Mouse (Mus musculus) stomach, embryonic 14.5 days (tissue): ENCODE data around the gene Stk32c. TPM values are rescaled to one million over a fixed set of nuclear protein-coding genes. Genes with fewer than 3 reads are reported as not detected.
A peak's percentile ranks its signal among the peaks of the same experiment; 100 is the strongest.

Experiments used
- ATAC-seq: fragments of 200-750 bp; cut with Nextera tagmentation; 2 replicates; pipeline ENCODE4 v1.8.0; 2017; ENCODE audit warnings: low read depth, moderate TSS enrichment; ENCODE audit not compliant: insufficient number of reproducible peaks, insufficient read depth, low FRiP score
- H3K27ac ChIP-seq: fragments of 300-500 bp; sonication (generic); 2 replicates; pipeline ENCODE4 v1.5.1; 2014; ENCODE audit warnings: mild to moderate bottlenecking, low read length, moderate library complexity, mixed read lengths
- H3K27me3 ChIP-seq: fragments of 300-500 bp; sonication (generic); 2 replicates; pipeline ENCODE4 v1.6.1; 2014; ENCODE audit warnings: low read length, control low read depth, mixed read lengths; ENCODE audit not compliant: control insufficient read depth, insufficient read depth
- H3K36me3 ChIP-seq: fragments of 300-500 bp; sonication (generic); 2 replicates; pipeline ENCODE4 v1.6.1; 2014; ENCODE audit warnings: mild to moderate bottlenecking, control low read depth, low read length, moderate library complexity, mixed read lengths; ENCODE audit not compliant: control insufficient read depth, insufficient read depth
- H3K4me1 ChIP-seq: fragments of 300-500 bp; sonication (generic); 2 replicates; pipeline ENCODE4 v1.6.1; 2014; ENCODE audit warnings: low read length, control low read depth, mixed read lengths; ENCODE audit not compliant: control insufficient read depth, insufficient read depth
- H3K4me2 ChIP-seq: fragments of 300-500 bp; sonication (generic); replicated peaks from 2 replicates; pipeline ENCODE4 v1.6.1; 2014; ENCODE audit warnings: low read depth, low read length, control low read depth
- H3K4me3 ChIP-seq: fragments of 300-500 bp; sonication (generic); 2 replicates; pipeline ENCODE4 v1.5.1; 2014; ENCODE audit warnings: low read depth, low read length, control low read depth
- H3K9ac ChIP-seq: fragments of 300-500 bp; sonication (generic); replicated peaks from 2 replicates; pipeline ENCODE4 v1.6.1; 2014; ENCODE audit warnings: low read depth, mild to moderate bottlenecking, control low read depth, low read length, moderate library complexity, mixed read lengths
- H3K9me3 ChIP-seq: fragments of 300-500 bp; sonication (generic); 2 replicates; pipeline ENCODE4 v1.6.1; 2016; ENCODE audit warnings: low read depth, low read length, control low read depth; ENCODE audit not compliant: control insufficient read depth
- WGBS: fragments of 180-500 bp; shearing (Covaris S2); extraction: QIAGEN DNeasy Blood & Tissue Kit; methylation state at CpG from one replicate; pipeline ENCODE4 v1.1.7; 2014; 5-methylcytosine and 5-hydroxymethylcytosine counted together
- polyA plus RNA-seq: library from polyadenylated mRNA; unstranded; fragments of >200 nt; fragmentation: Nextera tagmentation; extraction: Ambion mirVana; gene quantifications from 2 replicates; pipeline ENCODE4 v1.2.1, GENCODE M21; 2014

Stk32c gene
- polyA plus RNA-seq, 1 experiment from 2014 or later, result 0.14 TPM

DNA sequence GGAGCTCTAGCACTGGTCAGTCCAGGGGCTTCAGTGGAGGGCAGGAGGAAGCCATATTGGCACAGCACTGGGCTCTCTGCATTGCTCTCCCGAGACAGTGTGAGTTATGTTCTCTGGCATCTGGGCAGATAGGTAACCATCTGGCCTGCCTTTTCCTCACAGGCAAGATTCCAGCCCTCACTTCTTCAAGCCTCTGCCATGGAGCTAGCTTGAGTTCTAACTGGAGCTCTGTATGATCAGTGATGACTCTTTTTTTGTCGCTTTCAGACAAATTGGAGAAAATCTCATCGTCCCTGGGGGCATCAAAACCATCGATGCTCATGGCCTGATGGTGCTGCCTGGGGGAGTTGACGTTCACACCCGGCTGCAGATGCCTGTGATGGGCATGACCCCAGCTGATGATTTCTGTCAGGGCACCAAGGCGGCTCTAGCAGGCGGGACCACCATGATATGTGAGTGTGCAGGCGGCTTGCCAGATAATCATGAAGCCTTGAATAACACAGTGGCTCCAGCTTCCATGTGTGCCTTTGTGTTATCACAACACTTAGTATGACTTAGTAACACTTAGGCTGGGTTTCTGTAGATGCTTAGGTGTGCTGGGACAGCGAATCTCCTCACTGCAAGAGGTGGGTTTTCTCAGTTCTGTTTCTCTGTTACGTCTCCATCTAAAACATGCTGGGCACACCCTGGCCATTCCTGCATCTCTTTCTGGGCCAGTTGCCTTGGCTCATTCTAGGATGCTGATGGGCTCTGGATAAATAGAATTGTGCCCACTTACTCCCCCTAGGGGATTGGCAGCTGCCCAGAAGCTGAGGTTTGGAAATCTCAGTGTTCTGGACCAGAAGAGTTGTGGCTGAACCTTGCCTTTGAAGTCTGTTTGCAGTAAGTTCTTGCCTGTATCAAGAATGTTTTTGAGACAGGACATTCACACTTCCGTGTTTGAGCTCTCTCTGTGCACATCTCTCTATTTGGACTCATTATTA is 122.9 kb downstream of the Stk32c start:
- no peak overlapping the region for H3K27ac ChIP-seq
- WGBS, result 87% methylated on average over 12 of the region's 12 CpGs

DNA sequence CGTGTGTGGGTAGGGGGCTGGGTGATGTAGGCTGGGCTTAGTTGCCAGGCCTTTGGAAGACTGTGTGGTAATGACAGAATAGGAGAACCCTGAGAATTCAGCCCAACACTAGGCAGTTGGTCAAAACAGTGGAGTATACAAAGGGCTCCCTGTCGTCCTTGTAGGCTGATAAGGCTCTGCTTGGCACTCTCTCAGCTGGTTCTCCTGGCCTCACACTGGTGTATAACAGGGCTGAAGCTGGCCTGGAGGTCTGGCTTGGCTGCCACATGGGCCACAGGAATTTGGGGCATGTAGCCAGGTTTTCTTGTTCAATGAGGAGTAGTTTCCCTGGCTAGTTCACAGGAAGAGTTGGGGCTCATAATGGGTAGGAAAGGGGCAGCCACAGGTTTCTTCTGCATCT is 125.3 kb downstream of the Stk32c start:
- Histone ChIP-seq H3K36me3 (peaks cover 6% of the 10 kb centered on the region; the same call in 1 of the 2 replicates), H3K4me2 (no peak overlapping the region), H3K4me3 (no peak overlapping the region), H3K9ac (no peak overlapping the region), H3K9me3 (no peaks in the 10 kb centered on the region), H3K27ac (no peak overlapping the region), H3K4me1 (no peaks in the 10 kb centered on the region), H3K27me3 (no peaks in the 10 kb centered on the region)
- WGBS, result 46% methylated on average over 2 of the region's 2 CpGs
- ATAC-seq, result no peak

More for the DNA sequence above, 122.9 kb downstream of the Stk32c start:
- Histone ChIP-seq H3K27me3 (no peaks in the 10 kb centered on the region), H3K4me1 (no peaks in the 10 kb centered on the region), H3K36me3 (peaks cover 6% of the 10 kb centered on the region), H3K9me3 (no peaks in the 10 kb centered on the region), H3K9ac (no peak overlapping the region), H3K4me3 (no peak overlapping the region), H3K4me2 (no peak overlapping the region)
- ATAC-seq, result no peak

DNA sequence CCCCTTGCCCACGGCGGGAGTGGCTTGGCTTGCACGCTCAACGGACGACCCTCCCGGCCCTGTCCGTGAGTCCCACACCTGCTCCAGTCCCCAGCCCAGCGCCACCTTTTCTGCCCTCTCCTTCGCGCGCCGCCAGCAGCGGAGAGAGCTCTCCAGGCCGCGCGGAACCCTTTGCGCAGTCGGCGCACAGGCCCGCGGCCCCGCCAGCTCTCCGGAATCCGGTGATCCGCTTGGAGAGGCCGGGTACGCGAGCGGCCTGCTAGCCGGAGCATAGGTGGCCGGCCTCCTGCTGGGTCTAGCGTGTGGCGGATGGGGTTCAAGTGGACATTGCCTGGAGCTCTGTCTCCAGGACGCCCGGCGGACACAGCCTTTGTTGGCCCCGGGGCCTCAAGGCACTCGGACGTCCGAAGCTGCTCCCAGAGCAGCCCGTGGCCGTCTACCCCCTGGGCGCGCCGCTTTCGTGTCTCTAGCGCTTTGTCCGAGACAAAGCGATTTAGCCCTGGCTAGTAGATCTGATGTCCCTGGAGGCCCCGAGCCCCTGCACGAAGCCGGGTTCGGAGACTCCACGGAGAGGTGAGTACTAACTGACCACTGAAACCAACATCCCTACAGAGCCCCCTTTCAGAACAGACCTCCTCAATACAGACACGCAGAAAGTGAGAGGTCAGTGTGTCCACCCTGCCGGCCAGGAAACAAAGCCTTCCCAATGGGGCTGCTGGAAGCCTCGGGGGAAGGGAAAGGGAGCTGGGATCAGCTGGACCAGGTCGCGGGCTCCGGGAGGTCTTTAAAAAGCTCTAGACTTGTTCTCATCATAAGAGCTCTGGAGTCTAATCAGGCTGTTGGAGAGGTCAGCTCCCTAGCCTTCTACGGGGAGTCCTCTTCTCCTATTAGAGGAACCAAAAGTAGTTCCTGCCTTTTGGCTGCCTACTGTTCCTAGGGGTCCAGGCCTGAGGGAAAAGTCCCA is 126.6 kb downstream of the Stk32c start:
- Histone ChIP-seq H3K9ac (peak overlapping the region; percentile 37), H3K4me2 (peak overlapping the region; percentile 67), H3K9me3 (no peaks in the 10 kb centered on the region), H3K36me3 (peaks cover 3% of the 10 kb centered on the region; the same call in 1 of the 2 replicates), H3K4me3 (peak overlapping the region; percentile 55), H3K4me1 (no peaks in the 10 kb centered on the region), H3K27ac (no peak overlapping the region), H3K27me3 (no peaks in the 10 kb centered on the region)
- ATAC-seq, result peak; percentile 43; the same call in 1 of the 2 replicates
- WGBS, result 2% methylated on average over 61 of the region's 61 CpGs

DNA sequence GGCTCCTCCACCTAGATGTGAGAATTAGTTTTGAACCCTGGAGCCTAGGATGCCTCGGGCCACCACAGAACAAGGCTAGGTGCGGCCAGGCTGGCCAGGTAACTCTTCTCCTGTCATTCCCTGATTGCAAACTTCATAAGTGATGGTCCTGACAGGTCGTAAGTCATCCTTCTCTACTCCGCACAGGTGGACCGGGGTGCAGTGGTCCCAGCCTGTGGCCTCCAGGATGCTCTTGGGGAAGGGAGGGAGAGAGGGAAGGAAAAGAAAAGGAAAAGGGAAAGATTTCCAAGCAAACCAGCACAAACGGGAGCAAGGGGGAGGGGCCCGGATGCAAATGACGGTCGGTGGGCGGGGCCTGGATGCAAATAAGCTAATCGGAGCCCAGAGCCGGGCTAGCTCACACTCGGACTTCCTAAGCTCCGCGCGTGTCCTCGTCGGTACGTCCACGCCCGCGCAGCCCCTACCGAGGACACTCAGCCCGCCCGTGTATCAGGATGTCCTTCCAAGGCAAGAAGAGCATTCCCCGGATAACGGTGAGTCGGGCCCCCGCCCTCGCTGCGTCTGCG is 127.4 kb downstream of the Stk32c start, which contains the start of gene Dpysl4:
Dpysl4 (plus strand) TSS at position 373 of the 566 bp plus-strand sequence.
- WGBS, result 6% methylated on average over 32 of the region's 32 CpGs
- H3K9me3 ChIP-seq, result no peaks in the 10 kb centered on the region
- peak within 1 kb of the TSS; percentile 37 for H3K9ac ChIP-seq
- H3K27me3 ChIP-seq, result no peaks in the 10 kb centered on the region
- no peaks in the 10 kb centered on the region; the same call in 1 of the 2 replicates for H3K36me3 ChIP-seq
- peak within 1 kb of the TSS; percentile 67 for H3K4me2 ChIP-seq
- no peaks in the 10 kb centered on the region for H3K4me1 ChIP-seq
- no peak within 1 kb of the TSS for H3K27ac ChIP-seq
- peak; percentile 70 for ATAC-seq
- peak within 1 kb of the TSS; percentile 55 for H3K4me3 ChIP-seq

DNA sequence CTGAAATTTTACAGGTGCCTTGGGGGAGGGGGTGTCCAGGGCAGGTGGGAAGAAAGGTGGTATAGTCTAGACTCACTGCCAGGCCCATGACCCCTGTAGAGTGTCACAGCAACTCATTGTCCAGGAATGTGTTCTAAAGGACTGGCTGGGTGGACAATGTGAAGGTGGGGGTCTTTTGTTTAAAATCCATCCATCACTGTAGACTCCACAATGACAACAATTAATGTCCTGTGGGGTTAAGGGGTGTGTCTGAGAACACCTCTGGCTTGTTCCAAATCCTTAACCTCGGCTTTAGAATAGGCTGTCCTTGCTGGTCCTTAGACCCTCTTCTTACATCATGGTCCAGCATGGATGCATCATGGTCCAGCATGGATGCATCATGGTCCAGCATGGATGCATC is 128.8 kb downstream of the Stk32c start:
- ATAC-seq, result no peak
- 58% methylated on average over 1 of the region's 1 CpGs for WGBS
- Histone ChIP-seq H3K36me3 (no peaks in the 10 kb centered on the region), H3K9ac (no peak overlapping the region), H3K27me3 (no peaks in the 10 kb centered on the region), H3K4me3 (no peak overlapping the region), H3K4me2 (no peak overlapping the region), H3K27ac (no peak overlapping the region), H3K9me3 (no peaks in the 10 kb centered on the region), H3K4me1 (no peaks in the 10 kb centered on the region)

DNA sequence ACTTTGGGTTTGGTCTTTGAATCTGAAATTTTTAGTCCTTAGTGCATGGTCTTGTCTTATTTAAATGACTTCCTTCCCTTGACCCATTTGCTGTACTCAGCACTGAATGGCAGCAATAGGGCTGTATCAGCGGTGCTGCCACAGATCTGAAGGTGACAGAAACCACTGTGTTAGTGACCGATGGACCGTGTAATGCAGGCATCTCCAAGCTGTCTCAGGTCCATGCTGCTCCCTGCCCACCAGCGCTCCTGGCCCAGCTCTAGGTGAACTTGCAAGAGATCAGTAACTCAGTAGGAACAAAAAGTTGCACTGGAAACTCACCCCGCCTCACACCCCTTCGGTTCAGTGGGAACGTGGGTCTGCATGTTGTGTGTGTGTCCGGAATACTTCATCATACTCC is 130.8 kb downstream of the Stk32c start:
- Histone ChIP-seq H3K4me3 (no peak overlapping the region), H3K9ac (no peak overlapping the region), H3K4me1 (peaks cover 17% of the 10 kb centered on the region), H3K27ac (no peak overlapping the region), H3K27me3 (no peaks in the 10 kb centered on the region), H3K36me3 (no peaks in the 10 kb centered on the region), H3K9me3 (no peaks in the 10 kb centered on the region), H3K4me2 (no peak overlapping the region)
- 82% methylated on average over 8 of the region's 8 CpGs for WGBS
- no peak for ATAC-seq

DNA sequence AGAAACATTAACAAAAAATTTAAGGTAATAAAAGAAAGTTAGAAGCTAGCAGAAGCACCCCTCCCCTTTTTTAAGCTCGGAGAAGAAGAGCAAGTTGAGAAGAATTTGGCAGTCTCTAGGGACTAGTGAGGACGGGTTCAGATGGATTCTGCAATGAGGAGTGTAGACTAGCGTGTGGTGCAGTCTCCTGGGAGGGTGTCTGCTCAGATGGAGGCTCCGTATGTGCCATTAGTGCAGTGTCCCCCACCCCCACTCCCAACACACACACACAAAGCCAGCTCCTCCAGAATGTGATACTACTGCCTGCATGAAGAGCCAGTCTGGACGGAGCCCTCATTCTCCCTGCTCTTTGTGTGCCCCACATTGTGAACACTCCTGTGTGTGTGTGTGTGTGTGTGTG is 131.9 kb downstream of the Stk32c start:
- Histone ChIP-seq H3K9ac (no peak overlapping the region), H3K4me2 (no peak overlapping the region), H3K36me3 (no peaks in the 10 kb centered on the region), H3K9me3 (no peaks in the 10 kb centered on the region), H3K4me1 (peaks cover 26% of the 10 kb centered on the region), H3K27ac (no peak overlapping the region), H3K27me3 (no peaks in the 10 kb centered on the region), H3K4me3 (no peak overlapping the region)
- no peak for ATAC-seq
- WGBS, result 68% methylated on average over 5 of the region's 5 CpGs

DNA sequence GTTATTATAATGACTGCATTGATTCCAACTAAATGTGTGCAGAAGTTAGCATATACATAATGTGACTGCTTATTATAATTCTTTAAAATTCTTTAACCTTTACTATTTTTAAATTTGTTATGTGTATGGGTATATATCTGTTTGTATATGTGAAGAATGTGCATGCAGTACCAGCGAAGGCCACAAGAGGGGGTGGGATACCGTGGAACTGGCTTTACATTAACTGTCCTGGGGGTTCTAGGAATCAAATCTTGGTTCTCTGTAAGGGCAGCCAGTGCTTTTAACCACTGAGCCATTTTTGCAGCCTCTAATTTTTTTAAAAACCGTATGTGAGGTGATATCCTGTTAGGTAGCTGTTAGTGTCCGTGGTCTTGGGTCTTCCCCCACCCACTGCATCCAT is 132.4 kb downstream of the Stk32c start:
- no peak for ATAC-seq
- no peaks in the 10 kb centered on the region for H3K9me3 ChIP-seq
- no peak overlapping the region for H3K4me2 ChIP-seq
- H3K27me3 ChIP-seq, result no peaks in the 10 kb centered on the region
- H3K4me1 ChIP-seq, result peaks cover 29% of the 10 kb centered on the region
- no peaks in the 10 kb centered on the region for H3K36me3 ChIP-seq
- H3K9ac ChIP-seq, result no peak overlapping the region
- no peak overlapping the region for H3K27ac ChIP-seq
- no peak overlapping the region for H3K4me3 ChIP-seq
- WGBS, result 69% methylated on average over 4 of the region's 4 CpGs
